Mouse (Mus musculus): ENCODE measurements at regions not wholly inside any gene's neighbourhood (a gene's known extent, or its start where the extent isn't known, plus 50 kb on each side); places are given as distances from the start of the nearest gene placed in this dataset.

DNA sequence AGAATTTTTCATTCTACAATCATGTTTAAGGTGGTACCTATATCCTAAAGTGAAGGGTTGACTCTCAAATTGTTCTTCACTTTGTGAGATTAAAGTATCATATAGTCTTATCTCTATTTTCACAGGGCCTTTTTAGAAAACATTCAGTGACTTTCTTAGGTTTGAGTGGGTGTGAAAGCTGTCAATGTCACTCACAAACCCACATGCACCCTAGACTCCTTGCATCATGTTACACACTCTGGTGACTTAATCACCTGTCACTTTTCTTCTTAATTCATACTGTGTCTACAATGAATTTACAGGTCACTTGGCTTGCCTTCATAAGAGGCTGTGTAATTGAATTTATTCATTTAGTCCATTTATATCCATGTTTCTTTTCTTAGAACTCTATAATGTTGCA is 1026.8 kb upstream of the Alcam start:
- no peak for ATAC-seq

DNA sequence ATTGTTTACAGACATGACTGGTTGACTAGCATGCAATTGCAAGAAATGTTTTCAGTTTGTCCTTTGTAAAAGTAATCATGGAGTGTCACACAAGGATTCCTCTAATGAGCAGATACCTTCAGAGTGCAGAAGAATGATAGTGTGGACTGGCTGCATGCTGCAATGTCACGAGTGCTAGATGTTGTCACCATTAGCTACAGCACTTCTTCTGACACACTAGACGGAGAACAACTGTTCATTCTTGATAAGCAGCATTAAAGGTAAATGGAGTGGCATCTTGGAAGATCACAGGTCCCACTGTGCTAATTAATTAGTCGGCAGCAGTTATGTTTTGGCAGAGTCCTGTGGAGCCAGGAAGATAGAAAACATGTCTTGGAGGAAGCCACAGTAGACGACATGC is 985.6 kb upstream of the Alcam start:
- ATAC-seq, result no peak

DNA sequence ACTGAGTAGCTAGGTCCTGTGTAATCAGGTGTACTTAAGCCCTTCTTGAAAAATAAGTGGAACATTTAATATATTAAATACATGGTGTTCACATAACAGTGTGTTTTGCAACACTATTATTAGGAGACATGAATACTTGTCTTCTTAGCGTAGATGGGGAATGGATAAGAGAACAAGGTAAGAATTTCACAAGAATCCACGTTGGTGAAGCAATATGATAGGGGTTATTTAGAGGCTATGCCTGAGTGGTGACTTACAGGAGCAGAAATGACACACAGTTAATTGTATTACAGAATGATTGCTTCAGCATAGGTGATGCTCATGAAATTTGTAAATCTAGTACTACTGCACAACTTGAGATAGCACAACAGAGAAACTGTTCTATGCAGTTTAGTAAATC is 964.5 kb upstream of the Alcam start:
- ATAC-seq, result no peak

DNA sequence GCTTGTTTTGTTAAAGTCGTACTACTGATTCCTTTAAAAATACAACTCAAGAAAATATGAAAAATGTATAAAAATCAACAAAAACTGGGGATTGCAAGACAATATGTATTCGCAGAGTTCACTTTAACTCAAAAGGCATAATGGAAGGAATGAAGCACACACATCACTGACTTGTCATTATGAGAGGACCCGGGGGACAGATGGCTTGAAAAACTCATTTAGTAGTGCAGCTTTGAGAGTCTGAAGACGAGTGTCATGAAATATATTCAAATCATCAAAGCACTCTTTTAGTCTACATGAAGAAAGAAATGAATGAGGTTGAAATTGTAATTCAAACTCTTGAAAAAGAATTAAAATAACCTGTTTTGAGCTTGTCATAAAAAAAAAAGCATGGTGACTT is 931.3 kb upstream of the Alcam start:
- no peak for ATAC-seq

DNA sequence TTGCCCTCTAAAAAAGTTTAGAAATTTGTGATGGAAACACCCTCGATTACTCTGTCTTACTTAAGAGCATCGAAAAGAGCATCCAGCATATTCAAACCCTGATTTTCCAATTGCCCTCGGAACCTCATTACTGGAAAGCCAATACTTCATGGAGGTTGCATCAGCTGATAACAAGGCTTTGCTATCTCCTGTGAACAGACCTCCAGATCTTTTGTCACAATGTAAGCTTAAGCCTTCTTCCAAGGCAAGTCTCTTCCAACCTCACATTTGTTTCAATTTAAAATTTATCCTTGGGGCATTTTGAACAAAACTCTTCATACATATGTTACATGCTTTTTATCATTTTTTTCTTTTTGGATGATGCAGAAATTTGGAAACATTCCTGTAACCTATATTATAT is 888.3 kb upstream of the Alcam start:
- no peak for ATAC-seq

DNA sequence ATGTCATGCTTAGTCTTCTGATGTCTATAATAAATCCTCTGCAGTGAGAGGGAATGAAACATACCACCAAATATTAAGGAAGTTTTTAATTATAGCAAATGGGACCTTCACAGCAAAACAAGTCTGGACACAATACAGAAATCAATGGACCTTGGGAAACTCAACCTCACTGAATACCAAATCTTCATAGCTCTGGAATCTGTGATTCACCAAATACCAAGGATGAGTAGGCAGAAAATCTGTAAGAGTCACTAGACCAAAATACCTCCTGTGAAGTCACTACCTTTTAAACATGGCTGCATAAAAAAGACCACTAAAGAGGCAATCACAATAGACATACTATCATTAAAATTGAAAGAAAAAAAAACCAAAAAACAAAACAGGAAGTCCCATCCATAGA is 872.5 kb upstream of the Alcam start:
- no peak for ATAC-seq

DNA sequence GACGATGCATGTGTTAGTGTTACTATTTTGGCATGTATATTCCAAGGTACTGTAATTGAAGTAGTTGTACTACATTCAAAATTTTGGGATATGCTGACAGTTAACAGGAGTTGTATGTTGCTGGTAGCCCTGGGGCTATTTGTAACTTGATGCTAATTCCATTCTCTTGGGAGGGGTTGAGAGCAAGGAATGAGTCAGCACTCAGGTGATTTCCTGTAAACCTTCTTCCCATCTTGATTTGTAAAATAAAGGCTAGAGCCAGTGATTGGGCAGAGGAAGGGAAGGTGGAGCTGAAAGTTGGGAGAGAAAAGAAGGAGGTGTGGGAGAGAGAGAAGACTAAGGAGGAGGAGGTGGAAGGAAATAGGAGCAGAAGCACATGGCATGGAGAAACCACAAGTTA is 838.2 kb upstream of the Alcam start:
- ATAC-seq, result no peak

DNA sequence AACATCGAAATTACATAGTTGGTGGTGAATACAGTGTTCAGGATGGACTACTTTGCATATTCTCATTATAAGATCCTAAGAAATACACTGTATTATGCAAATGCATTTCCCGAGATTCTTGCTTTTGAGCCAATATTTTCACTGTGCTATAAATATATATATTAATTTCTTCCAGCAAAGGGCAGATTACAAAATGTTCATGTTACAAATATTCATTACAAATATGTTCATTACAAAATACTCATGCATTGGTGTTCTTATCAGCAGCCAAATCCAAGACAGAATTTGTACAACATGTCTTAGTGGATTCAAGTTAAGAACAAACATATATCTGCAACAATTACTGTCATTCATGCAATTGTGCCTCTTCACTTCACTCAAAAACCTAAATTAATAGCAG is 828.1 kb upstream of the Alcam start:
- ATAC-seq, result no peak

DNA sequence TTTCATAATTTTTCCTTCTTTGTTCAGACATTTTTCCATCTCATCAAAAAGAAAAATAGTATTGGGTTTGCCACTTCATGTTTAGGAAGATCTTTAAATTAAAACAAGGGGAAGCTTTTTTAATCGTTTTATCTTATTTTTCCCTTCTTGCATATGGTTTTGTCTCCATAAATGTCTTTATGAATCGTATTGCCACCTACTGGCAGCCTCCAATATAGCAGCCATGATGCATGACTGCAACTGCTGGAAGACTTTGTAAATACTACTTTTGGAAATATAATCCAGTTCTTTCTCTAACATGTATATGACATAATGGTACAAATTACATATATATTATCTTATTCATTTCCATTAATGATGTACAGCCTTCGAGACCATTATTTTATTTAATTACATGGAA is 812.2 kb upstream of the Alcam start:
- ATAC-seq, result peak; percentile 68

DNA sequence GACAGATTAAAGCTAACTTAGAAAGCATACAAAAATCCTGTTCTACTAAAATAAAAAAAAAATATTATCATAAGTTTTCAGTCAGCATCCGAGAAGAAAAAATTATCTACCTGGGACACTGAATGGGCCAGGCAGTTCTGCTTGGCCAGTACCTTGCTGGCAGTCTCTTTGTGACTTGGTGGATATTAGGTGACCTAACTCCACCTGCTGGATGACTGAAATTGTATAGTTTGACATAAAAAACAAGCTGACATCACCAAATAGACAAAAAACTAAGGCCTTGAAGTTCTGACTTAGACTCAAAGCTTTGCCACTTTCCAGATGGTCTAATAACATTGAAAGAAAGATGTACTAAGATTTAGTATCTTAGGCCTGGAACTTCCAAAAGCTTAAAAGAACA is 791.5 kb upstream of the Alcam start:
- no peak for ATAC-seq

DNA sequence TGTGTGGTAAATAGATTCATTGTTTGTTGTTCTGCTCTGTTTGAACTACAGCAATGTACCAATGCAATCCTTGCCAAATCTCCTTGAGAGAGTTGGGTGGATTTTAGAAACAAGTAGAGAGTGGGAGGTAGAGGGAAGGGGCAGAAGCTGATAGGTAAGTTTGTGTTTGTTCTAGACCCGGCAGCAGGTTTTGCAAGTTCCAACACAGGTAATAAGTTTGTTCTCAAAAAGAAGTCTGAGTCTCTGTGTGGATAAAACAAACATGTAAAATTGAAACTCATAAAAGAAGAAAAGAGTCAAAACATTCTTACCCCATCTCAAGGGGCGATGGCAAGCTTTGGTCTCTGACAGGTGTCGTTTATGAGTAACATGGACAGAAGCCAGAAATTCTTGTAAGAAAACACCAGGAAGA is 788.3 kb upstream of the Alcam start:
- ATAC-seq, result no peak

DNA sequence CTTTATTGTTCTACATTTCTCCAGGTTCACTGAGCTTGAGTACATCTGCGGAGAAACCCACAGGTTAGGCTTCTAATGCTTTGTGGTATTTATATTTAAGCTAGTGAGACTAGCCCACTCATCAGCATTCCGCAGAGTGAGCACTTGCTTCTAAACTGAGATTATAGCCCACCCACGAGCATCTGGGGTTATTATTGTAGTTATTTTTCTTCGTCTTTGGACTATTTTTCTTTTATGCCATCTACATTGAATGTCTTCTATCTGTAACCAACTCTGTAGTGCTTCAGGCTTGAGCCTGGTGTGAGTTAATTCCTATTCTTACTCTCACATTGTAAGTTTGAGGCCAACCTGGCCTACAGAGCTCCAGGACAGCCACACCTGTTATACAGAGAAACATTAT is 765.0 kb upstream of the Alcam start:
- ATAC-seq, result no peak

DNA sequence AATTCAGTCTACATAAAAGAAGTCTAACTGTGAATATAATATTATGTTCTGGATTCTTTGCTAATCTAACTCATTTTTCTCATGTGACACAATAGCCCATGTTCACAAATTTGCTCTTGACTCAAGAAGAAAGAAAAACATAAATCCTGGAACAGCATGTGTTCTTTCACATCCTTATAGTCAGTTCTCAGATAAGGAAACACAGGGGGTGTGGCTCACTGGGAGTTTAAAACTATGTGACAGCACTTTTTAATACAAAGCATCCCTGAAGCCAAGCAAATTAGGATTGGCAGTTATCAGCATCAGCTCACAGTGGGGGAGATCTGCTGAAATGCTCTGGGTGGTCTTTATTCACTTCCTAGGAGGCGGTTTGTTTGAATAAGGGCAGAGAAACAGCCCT is 747.6 kb upstream of the Alcam start:
- ATAC-seq, result no peak

DNA sequence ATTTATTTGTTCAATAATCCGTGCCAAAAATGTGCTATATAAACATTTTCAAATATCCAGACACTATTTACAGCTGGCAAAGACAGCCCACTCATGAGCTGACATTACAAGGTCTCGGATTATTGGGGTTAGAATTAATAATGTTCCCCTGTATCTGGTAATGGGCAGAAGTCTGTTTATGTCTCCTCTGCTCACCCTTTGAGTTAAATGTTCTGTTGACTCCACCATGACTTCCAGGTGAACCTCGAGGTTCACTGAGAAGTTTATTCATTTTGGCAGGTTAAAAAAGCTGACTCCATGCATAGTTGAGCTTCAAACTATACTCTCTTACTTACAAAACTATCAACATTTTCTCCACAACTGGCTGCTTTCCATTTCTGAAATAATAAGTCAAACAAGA is 732.6 kb upstream of the Alcam start:
- ATAC-seq, result no peak

DNA sequence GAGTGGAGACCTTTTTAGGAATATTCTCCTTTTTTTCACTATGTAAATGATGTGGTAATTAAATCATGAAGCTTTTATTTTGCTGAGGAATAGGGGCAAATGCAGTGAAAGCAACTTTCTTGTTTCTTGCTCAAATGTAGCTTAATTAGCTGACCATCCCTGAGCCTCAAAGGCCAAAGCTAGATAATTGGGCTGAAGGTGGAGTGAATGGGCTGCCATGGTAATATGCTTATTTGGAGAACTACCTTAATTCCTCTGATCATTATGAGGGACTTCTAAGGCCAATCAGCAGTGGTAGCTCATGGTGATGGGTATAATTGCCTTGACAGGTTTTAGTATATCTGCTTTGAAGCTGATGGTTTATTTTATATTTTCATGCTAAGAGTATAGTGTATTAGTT is 702.5 kb upstream of the Alcam start:
- ATAC-seq, result no peak

DNA sequence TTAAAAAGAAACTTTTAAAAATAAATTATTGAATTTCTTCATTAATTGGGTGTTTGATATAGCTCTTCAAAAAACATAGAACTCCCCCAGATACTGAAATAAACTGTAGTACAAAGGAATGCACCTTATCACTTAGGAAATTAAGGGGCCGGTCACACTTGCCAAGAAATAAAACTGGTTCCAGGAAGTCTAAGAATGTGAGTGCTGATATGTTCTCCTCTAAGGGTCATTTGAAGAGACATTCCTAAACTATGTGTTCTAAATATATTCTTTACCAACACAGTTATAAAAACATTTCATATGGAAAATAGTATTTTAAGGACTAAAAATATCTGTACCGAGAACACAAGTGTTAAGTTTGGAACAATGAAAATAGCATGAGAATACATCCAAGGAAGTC is 676.8 kb upstream of the Alcam start:
- ATAC-seq, result no peak

DNA sequence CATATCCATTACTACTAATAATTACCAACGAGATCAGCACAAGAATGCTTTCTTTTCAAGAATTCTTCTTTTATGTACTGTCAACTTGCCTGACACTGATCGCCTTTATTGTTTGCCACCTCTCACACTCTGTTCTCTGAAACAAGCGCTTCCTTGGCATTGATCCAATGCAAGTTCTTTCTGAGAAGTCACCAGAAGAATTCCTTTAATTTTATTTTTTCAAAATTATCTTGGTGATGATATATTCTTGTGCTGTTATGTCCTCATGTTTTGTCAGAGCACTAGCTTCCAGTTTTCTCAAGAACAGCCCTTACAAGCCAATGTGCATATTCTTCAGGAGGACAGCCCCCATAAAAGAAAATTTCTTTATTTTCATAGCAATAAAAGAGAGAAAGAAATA is 654.9 kb upstream of the Alcam start:
- no peak for ATAC-seq

DNA sequence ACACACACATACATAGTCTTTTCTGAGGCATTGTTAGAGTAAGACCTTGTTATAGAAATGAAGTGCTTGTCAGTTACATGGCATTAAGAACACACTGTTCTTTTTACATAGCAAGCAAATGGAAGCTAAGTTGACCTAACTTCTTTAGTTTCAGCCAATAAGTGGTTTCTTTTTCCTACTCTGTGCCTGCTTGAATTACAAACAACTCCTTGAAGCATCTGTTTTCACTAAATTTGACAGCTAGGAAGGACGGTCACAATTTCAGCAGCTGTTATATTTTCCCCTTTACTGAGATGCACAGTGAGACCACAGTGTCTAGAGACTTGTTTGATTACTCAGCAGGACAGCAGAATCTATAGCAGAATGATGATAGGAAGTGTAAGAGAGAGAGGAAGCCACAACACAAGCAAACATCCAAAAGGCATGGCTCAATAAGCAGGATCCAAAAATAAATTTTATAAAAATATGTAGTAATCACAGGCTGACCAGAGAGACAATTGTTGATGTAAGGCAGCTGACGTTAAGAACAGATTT is 641.6 kb upstream of the Alcam start:
- ATAC-seq, result no peak

DNA sequence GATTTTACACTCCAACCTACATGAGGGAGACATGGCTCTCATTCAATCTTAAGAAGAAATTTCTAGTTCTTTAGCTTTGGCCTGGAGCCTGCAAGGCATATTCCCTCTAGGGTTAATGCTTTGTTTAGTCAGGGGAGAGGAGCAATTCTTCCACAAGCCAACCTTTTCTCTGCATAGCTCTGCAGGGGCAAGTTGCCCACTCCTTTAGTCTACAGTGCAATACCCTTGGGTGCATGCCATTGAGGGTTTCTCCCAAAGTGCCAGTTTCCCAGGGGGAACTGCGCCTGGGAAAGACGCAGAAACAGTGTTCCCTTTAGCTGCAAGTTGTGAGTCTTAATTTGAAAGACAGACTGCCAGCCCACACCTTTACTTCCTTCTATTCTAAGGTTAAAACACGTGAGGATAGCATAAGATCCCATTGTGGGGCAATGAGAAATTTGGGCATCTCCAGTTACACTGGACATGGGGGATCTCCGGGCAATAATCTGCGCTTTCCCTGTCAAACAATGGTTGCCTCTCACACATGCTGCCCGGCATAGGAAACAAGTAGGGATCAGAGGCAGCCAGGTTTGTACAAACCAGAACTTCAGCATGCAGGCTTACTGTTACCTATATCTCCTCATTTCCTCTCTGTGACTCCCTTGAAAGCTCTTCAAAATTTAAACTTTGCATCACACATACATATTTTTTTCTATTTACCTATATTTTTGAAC is 620.1 kb upstream of the Alcam start:
- no peak for ATAC-seq

DNA sequence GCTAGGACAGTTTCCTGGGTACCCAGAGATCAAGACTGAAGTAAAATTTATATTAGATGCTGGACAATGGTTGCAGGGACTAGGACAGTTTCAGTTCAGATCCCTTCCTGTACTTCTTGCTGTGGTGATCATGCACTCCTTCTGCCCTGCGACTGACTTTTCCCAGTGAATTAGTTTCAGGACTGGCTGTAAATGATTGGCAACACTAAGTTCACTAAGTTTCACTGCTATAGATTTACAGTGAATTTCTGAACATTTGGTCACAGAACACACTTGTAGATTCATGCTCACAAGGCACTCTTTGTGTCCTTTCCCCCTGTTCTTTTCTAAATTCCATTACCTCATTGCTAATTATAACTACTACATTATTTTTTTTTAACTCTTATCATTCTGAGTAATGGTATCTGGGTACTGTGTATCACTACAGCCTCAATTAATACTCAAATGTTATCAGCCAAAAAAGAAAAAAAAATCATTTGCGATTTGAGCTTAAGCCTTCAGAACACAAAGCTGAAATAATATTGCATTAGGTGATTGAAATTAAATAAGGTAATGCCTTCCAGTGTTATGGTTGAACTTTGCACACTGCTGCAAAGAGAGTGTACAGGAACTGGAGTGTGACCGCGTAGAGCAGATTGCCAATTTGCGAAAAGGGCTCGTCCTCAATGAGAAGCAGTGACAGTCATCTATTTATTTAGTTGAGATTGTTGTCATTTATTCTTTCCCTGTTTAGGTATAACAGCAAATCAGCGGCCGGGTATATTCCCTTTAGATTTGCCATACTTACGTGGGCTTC is 618.2 kb upstream of the Alcam start:
- ATAC-seq, result no peak

DNA sequence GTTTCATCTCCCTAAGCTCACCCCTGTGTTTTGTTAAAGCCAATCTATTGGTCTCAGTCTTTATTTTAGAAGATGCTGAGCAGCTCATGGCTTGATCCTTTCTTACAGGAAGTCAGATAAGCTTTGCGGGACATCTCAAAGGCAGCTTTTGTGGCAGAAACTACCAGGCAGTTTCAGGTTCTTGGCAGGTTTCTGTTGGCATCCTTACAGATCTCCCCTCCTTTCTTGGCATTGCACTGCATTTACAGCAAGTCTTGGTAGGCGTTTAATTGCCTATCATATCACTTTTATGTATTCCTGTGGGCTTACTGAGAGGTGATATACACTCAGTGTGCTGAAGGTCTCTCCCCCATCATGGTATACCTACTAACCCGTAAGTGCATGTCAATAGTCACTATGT is 610.3 kb upstream of the Alcam start:
- no peak for ATAC-seq

DNA sequence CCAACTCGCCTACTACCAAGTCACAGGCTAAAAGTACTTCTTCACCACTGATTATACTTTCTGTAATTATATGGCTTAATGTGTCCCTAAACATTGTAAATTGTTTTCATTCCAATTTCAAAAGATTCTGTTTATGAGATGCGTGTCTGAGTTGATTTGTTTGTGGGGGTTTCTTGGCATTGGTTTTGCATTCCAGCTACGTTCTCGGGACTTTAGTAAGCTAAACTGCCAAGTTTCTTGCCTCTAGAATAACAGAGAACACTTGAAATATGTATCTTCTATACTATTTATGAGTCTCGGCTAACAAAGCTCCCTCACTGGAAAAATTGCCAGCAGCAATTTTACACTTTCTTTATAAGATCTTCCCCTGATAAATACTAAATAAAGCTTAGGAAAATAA is 609.2 kb upstream of the Alcam start:
- ATAC-seq, result no peak

DNA sequence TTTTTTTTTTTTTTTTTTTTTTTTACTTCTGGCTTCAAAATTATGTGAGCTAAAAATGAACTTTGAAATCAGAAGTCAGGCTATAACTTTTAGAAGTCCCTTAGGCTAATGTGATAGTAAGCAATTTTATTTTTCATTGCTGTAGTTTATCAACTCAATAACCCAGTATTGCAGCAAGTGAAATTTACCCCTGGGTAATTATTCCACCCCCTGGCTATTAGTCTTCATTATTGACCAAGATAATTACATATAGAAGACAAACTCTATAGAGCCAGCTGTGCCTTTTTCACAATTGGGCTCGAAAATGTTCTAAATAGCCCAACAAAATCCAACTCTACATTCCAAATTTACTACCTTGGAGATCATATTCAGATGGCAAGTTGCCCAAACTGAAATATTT is 572.2 kb upstream of the Alcam start:
- no peak for ATAC-seq

DNA sequence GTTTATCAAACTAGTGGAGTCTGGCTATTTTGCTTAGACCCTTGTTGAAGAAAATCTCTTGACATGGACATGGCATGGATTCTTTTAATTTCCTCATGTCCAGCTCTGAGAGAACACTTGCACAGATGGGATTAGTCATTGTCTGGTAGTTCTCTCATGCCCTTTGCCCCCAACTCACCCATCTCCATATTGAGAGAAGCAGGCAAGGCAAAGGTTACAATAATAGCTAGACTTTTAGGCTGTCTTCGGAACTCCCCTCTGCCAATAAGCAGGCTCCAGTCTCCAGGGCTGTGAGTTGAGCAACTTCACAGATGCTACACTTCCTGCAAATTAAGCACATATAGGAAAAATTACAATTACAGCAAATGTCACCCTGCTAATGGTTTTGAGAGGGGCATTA is 558.0 kb upstream of the Alcam start:
- no peak for ATAC-seq

Data from inflammation-experienced regulatory T-cells, adult 6 months (primary cell).